Mouse (Mus musculus) forebrain, embryonic 14.5 days (tissue): ENCODE results near the gene Rmdn2. TPM values are rescaled to one million over a fixed set of nuclear protein-coding genes. Genes with fewer than 3 reads are reported as not detected.
A peak's percentile ranks its signal among the peaks of the same experiment; 100 is the strongest.

ENCODE experiments used
- ATAC-seq: fragments of 200-750 bp; cut with Nextera tagmentation; 2 replicates; pipeline ENCODE4 v1.8.0; 2017; ENCODE audit warnings: mild to moderate bottlenecking, moderate library complexity
- DNase-seq: peaks from one replicate; pipeline ENCODE4 v3.0.0-alpha.2; 2015; ENCODE audit warnings: low spot score
- H3K27ac ChIP-seq: fragments of 300-500 bp; sonication (generic); 2 replicates; pipeline ENCODE4 v1.5.1; 2014; ENCODE audit warnings: low read depth, mild to moderate bottlenecking, control low read depth, low read length, moderate library complexity
- H3K27me3 ChIP-seq: fragments of 300-500 bp; sonication (generic); replicated peaks from 2 replicates; pipeline ENCODE4 v1.6.1; 2014; ENCODE audit warnings: low read length, control low read depth, mixed read lengths; ENCODE audit not compliant: control insufficient read depth, insufficient read depth
- H3K36me3 ChIP-seq: fragments of 300-500 bp; sonication (generic); 2 replicates; pipeline ENCODE4 v1.6.1; 2014; ENCODE audit warnings: low read length, control low read depth; ENCODE audit not compliant: control insufficient read depth, insufficient read depth
- H3K4me1 ChIP-seq: fragments of 300-500 bp; sonication (generic); 2 replicates; pipeline ENCODE4 v1.6.1; 2014; ENCODE audit warnings: antibody characterized with exemption, low read length, control low read depth; ENCODE audit not compliant: control insufficient read depth, insufficient read depth
- H3K4me2 ChIP-seq: fragments of 300-500 bp; sonication (generic); 2 replicates; pipeline ENCODE4 v1.6.1; 2014; ENCODE audit warnings: mild to moderate bottlenecking, control low read depth, low read length
- H3K4me3 ChIP-seq: fragments of 300-500 bp; sonication (generic); 2 replicates; pipeline ENCODE4 v1.5.1; 2014; ENCODE audit warnings: low read depth, low read length, control low read depth
- H3K9ac ChIP-seq: fragments of 300-500 bp; sonication (generic); 2 replicates; pipeline ENCODE4 v1.6.1; 2014; ENCODE audit warnings: mild to moderate bottlenecking, low read length, control low read depth, moderate library complexity
- H3K9me3 ChIP-seq: fragments of 300-500 bp; sonication (generic); replicated peaks from 2 replicates; pipeline ENCODE4 v1.6.1; 2016; ENCODE audit warnings: low read length, control low read depth, mixed read lengths; ENCODE audit not compliant: control insufficient read depth
- WGBS: fragments of 180-500 bp; shearing (Covaris S2); extraction: QIAGEN DNeasy Blood & Tissue Kit; methylation state at CpG from one replicate; pipeline ENCODE4 v1.1.7; 2014; 5-methylcytosine and 5-hydroxymethylcytosine counted together
- polyA plus RNA-seq: library from polyadenylated mRNA; unstranded; fragments of >200 nt; fragmentation: Nextera tagmentation; extraction: Ambion mirVana; gene quantifications from 2 replicates; pipeline ENCODE4 v1.2.1, GENCODE M21; 2014

Rmdn2 gene
- polyA plus RNA-seq, 1 experiment from 2014 or later: 5.9 TPM

DNA sequence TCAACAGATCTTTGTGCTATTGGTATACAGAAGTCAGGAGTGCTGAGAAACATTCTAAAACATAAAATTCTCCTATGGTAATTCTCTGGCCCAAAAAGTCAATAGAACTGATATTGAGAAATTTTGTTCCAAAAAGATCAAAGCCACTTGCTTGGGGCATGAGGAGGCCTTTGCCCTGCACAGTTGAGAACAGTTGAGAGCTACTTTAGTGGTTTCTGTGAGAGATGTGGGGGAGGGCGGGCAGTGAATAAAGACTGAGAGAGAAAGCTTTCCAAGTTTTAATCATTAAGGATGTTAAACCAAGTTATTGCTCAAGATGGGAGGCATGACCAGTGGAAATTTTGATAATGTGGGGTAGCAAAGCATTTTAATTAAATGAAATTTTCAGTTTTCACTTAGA lies 2.0 kb upstream of the Rmdn2 start:
- ATAC-seq: no peak
- Histone ChIP-seq H3K9me3 (no peaks in the 10 kb centered on the region), H3K4me3 (no peak overlapping the region), H3K4me1 (no peaks in the 10 kb centered on the region), H3K4me2 (no peak overlapping the region), H3K27me3 (no peaks in the 10 kb centered on the region), H3K27ac (no peak overlapping the region), H3K9ac (no peak overlapping the region), H3K36me3 (no peaks in the 10 kb centered on the region)
- 93% methylated on average over 1 of the region's 1 CpGs for WGBS
- no peak for DNase-seq

DNA sequence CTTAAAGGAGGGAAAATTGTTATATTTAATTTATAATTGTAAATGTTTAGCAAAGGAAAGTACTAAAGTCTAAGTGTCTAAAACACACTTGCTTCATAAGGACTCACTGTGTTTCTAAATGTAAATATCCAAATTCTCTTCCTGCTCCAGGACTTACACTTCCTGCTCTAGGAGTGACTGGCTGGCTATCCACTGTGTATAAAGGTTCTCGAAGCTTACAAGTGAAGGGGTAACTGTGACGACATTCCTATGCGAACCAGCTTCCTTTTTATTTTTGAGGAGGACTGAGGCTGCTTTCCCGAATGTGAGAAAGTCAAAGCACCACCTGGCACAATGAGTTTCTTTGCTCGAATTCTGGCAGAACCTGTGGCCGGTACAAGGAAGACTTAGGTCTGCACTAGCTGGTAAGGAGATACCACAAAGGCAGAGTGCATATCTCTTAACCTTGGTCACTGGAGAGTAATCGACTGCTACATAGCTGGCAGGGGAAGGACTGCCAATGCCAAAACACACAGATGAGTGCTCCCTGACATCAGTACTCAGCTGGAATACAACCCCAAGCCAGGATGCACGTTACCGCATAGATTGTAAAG lies 1.4 kb upstream of the Rmdn2 start:
- no peak overlapping the region for H3K9ac ChIP-seq
- H3K9me3 ChIP-seq: no peaks in the 10 kb centered on the region
- DNase-seq (no peak), ATAC-seq (no peak)
- H3K4me3 ChIP-seq: no peak overlapping the region
- H3K4me1 ChIP-seq: no peaks in the 10 kb centered on the region
- no peak overlapping the region for H3K27ac ChIP-seq
- H3K4me2 ChIP-seq: no peak overlapping the region
- no peaks in the 10 kb centered on the region for H3K27me3 ChIP-seq
- no peaks in the 10 kb centered on the region for H3K36me3 ChIP-seq
- WGBS: 82% methylated on average over 9 of the region's 9 CpGs

DNA sequence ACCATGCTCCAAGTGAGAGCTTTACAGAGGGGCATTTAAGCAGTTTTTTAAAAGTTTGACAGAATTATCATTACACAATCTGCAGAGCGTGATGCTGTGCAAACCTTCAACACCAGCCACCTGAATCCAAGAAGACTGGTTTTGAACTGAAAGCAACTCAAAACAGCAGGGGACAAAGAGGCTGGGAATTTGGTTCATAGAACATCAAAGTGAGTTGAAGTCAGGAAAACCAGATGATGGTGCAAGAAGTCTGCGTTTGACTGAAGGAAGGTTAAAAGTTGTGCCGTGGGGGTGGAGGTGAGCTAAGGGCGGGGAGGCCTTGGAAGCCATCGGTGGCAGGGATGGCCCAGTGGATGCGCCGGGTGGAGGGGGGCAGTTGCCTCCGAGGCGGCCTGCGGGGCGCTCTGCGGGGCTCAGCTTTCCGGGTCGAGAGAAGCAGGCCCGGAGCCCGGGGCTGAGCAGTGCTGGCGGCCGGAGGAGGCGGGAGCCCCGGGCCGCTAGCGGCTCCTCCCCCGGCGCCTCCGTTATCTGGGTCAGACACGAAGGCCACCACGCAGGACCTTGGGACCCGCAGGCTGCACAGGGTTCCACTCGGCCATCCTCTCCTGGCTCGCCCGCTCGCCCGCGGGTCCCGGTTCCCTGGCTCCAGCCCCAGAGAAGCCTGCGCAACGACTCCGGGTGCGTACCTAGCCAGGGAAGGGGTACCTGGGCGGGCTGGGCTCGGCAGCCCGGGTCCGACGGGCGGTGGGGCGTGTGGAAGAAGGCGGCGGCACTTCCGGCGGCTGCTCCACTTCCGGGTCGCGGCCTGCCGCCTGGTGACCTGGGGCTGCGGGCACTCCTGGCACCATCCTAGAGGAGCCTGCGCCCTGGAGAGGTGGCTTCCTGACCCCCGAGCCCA lies 3.3 kb downstream of the Rmdn2 start:
- ATAC-seq: peak; percentile 96
- Histone ChIP-seq H3K27me3 (no peaks in the 10 kb centered on the region), H3K36me3 (no peaks in the 10 kb centered on the region), H3K9me3 (no peaks in the 10 kb centered on the region), H3K27ac (peak overlapping the region; percentile 70; the same call in 1 of the 2 replicates), H3K4me3 (peak overlapping the region; percentile 81), H3K9ac (peak overlapping the region; percentile 80), H3K4me2 (peak overlapping the region; percentile 77), H3K4me1 (no peaks in the 10 kb centered on the region)
- DNase-seq: peak; percentile 59
- WGBS: 3% methylated on average over 46 of the region's 57 CpGs

DNA sequence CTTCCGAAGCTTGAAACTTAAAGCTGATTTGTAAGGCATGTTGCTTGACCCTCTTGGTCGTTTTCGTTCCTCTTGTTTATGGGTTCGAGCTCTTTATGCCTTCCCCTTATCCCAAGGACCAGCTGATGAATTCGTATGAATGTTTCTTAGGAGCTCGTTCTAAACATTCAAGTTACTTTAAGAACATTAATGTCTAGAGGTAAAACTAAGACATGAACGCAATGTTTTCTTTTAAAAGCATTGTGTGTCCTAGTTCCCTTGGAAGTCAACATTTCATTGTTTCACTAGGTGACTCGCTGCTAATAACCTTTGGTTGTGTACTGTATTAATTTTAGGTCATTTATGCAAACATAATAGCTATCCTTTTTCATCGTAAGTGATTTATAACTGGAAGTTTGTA lies 4.2 kb downstream of the Rmdn2 start:
- Histone ChIP-seq H3K27me3 (no peaks in the 10 kb centered on the region), H3K9me3 (no peaks in the 10 kb centered on the region), H3K36me3 (no peaks in the 10 kb centered on the region), H3K4me1 (no peaks in the 10 kb centered on the region), H3K4me3 (peak overlapping the region; percentile 81), H3K9ac (no peak overlapping the region), H3K4me2 (peak overlapping the region; percentile 77), H3K27ac (no peak overlapping the region)
- DNase-seq (no peak), ATAC-seq (no peak)
- WGBS: 89% methylated on average over 9 of the region's 9 CpGs

DNA sequence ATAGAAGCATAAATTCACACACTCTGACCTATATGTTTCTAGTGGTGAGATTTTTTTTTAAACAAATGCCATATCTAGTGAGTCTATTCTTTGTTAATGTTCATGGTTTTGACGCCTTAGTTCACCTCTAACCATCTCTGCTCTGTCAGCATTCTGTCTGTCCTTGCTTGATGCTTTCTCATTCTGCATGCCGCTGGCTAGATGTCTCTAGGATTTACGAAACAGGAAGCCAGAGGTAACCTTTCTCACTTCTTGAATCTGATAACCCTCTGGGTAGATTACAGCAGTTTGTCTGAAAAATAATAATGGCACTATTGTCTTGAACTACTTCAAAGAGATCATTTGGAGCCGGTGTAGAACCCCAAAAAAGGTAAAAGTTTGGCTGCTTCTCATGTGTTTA lies 5.0 kb downstream of the Rmdn2 start:
- Histone ChIP-seq H3K36me3 (no peaks in the 10 kb centered on the region), H3K4me2 (no peak overlapping the region), H3K9ac (no peak overlapping the region), H3K27me3 (no peaks in the 10 kb centered on the region), H3K4me1 (no peaks in the 10 kb centered on the region), H3K9me3 (no peaks in the 10 kb centered on the region), H3K4me3 (no peak overlapping the region), H3K27ac (no peak overlapping the region)
- ATAC-seq: no peak
- DNase-seq: no peak
- WGBS: 89% methylated on average over 4 of the region's 4 CpGs

DNA sequence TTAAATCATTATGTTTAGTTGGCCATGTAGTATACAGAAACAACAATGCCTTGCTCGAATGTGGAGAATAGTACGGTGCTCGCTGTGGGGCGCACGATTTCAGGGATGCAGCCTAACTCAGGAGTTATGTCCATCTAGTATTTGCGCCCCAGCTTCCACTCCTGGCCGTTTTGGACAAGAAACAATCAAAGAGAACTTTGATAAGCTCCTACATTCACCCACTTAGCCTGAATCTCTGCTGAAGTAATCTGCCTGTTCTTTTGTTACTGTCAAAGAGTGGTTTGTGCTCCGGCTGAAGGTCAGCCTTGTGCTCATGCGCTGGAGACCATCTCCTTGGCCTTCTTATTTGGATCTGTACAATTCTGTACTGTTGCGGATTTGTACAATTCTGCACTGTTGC lies 6.8 kb downstream of the Rmdn2 start:
- ATAC-seq (no peak), DNase-seq (no peak)
- Histone ChIP-seq H3K9ac (no peak overlapping the region), H3K27ac (no peak overlapping the region), H3K9me3 (no peaks in the 10 kb centered on the region), H3K36me3 (no peaks in the 10 kb centered on the region), H3K27me3 (no peaks in the 10 kb centered on the region), H3K4me1 (no peaks in the 10 kb centered on the region), H3K4me2 (no peak overlapping the region), H3K4me3 (no peak overlapping the region)
- WGBS: 84% methylated on average over 10 of the region's 10 CpGs

DNA sequence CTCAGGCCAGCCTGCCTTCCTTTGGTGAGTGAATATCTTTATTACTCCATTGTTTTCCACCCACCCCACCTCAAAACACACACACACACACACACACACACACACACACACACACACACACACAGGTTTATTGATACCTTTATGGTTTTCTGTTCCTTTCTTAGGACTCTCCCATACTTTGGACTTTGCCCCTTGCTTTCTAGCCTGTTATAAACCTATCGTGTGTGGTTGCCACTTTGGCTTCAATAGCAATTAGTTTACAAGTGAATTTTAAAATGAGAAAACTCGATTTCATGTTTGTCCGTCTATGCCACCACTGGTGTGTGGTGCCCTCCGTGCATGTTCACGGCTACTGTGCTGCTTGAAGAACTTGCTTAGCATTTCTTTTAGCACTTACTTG lies 7.3 kb downstream of the Rmdn2 start:
- WGBS: 85% methylated on average over 5 of the region's 5 CpGs
- Histone ChIP-seq H3K9ac (no peak overlapping the region), H3K27ac (no peak overlapping the region), H3K4me2 (no peak overlapping the region), H3K36me3 (no peaks in the 10 kb centered on the region), H3K9me3 (no peaks in the 10 kb centered on the region), H3K4me3 (no peak overlapping the region), H3K27me3 (no peaks in the 10 kb centered on the region), H3K4me1 (no peaks in the 10 kb centered on the region)
- DNase-seq (no peak), ATAC-seq (no peak)

DNA sequence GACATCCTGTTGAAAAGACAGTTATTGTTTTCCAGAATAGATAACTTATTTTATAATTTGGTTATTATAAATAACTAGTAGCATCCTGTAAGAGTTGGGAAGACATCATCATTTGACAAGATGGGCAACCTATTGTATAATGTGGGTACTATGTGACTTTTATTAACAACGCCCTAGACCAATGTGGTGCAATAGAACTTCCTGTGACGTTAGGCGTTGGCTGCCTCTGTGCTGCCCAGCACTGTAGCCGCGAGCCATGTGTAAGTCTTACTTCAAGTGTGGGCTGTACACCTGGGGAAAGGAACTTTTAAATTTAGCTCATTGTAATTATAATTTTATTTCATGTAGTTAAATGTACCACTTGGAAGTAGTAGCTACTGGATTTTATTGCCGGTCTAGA lies 10.4 kb downstream of the Rmdn2 start:
- no peaks in the 10 kb centered on the region for H3K27me3 ChIP-seq
- 95% methylated on average over 6 of the region's 6 CpGs for WGBS
- H3K4me2 ChIP-seq: no peak overlapping the region
- DNase-seq (no peak), ATAC-seq (no peak)
- no peak overlapping the region for H3K4me3 ChIP-seq
- H3K9me3 ChIP-seq: no peaks in the 10 kb centered on the region
- no peaks in the 10 kb centered on the region for H3K4me1 ChIP-seq
- no peak overlapping the region for H3K9ac ChIP-seq
- H3K27ac ChIP-seq: no peak overlapping the region
- no peaks in the 10 kb centered on the region for H3K36me3 ChIP-seq

DNA sequence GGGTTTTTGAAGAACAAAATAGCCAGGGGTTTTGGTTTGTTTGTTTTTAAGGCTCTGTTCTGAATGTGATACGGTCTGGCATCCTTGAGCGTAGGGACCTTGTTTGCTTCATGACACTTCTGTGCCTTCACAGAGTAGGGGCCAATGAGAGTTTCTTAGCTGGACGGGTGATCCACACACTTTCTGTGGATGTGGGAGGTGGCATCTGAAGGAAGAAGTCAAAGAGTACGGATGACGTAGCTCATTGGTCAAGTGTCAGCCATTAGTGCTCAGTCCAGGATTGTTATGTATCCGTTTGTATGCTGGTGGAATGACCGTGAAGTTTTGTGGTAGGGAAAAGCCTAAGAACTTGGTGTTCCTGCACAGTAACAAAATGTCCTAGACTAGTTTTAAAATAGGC lies 10.9 kb downstream of the Rmdn2 start:
- 92% methylated on average over 7 of the region's 7 CpGs for WGBS
- no peaks in the 10 kb centered on the region for H3K36me3 ChIP-seq
- DNase-seq (no peak), ATAC-seq (no peak)
- no peaks in the 10 kb centered on the region for H3K4me1 ChIP-seq
- H3K27me3 ChIP-seq: no peaks in the 10 kb centered on the region
- H3K9ac ChIP-seq: no peak overlapping the region
- no peak overlapping the region for H3K4me3 ChIP-seq
- no peaks in the 10 kb centered on the region for H3K9me3 ChIP-seq
- H3K27ac ChIP-seq: no peak overlapping the region
- no peak overlapping the region for H3K4me2 ChIP-seq
